Comparison of ENCODE assay signal across 9 mouse cellular contexts in genomic region chr1:84709406-84709805, GRCm38 (mm10). TPM values are rescaled to one million over a fixed set of nuclear protein-coding genes. Genes with fewer than 3 reads are reported as not detected.
DNase-seq lines count a peak whose midpoint lies in the region; ATAC-seq and TF ChIP-seq lines count a peak whose summit lies in the region.
"Had no signal": no experiment of that assay in that cellular context is flagged by ENCODE, and none has a peak within 500 bp of the region (broad histone marks: within the 10 kb centered on the region; RNA-seq: fewer than 3 reads in every experiment).

No protein-coding gene starts in this region.

- no peaks in the 10 kb centered on the region for H3K36me3 ChIP-seq in hindbrain, embryonic 10.5 days
- no peaks in the 10 kb centered on the region for H3K36me3 ChIP-seq in neural tube, embryonic 13.5 days

- peaks cover 6% of the 10 kb centered on the region; the same call in 1 of the 2 replicates for H3K4me1 ChIP-seq in hindbrain, embryonic 10.5 days (replicated peaks)
- H3K4me1 ChIP-seq in neural tube, embryonic 13.5 days (replicated peaks): peaks cover 9% of the 10 kb centered on the region; the same call in 1 of the 2 replicates

- peak overlapping the region; percentile 67 for H3K9ac ChIP-seq in neural tube, embryonic 13.5 days

- peak overlapping the region; percentile 55 for H3K4me2 ChIP-seq in neural tube, embryonic 13.5 days

- peak; percentile 76 for ATAC-seq in neural tube, embryonic 13.5 days (ENCODE audit: low read depth)
- ATAC-seq in activated CD4-positive, CD25-positive, alpha-beta regulatory T cell, adult 4 months: no peak

- H3K9me3 ChIP-seq in hindbrain, embryonic 10.5 days: no peaks in the 10 kb centered on the region
- H3K9me3 ChIP-seq in neural tube, embryonic 13.5 days: no peaks in the 10 kb centered on the region

- no peak overlapping the region; the same call in 1 of the 2 replicates for H3K4me3 ChIP-seq in layer of hippocampus, adult 2 months
- H3K4me3 ChIP-seq in hindbrain, embryonic 10.5 days: peak overlapping the region; percentile 41
- H3K4me3 ChIP-seq in neural tube, embryonic 13.5 days: peak overlapping the region; percentile 32

- peaks cover 5% of the 10 kb centered on the region; the same call in 1 of the 2 replicates for H3K27me3 ChIP-seq in hindbrain, embryonic 10.5 days (ENCODE audit: insufficient read depth, poor library complexity, severe bottlenecking)
- no peaks in the 10 kb centered on the region for H3K27me3 ChIP-seq in neural tube, embryonic 13.5 days

- H3K27ac ChIP-seq in layer of hippocampus, adult 2 months: peak overlapping the region; percentile 44; the same call in 1 of the 2 replicates
- H3K27ac ChIP-seq in hindbrain, embryonic 10.5 days: no peak overlapping the region
- peak overlapping the region; percentile 50 for H3K27ac ChIP-seq in neural tube, embryonic 13.5 days (replicated peaks)

- DNase-seq in layer of hippocampus, adult 2 months (ENCODE audit: low spot score in 2 of 2): no peak
- DNase-seq in layer of hippocampus, adult 9-10 months (ENCODE audit: low spot score): no peak
- peak; percentile 56 to 64 for DNase-seq in cerebellum, postnatal 10 days
- DNase-seq in hindbrain, embryonic 10.5 days (ENCODE audit: low spot score): no peak
- no peak for DNase-seq in gastrocnemius, postnatal 36 days
- DNase-seq in left cerebral cortex, postnatal 25 days (ENCODE audit: low spot score in 2 of 2): no peak
- DNase-seq: lung, adult 18-20 months had no signal

- intact Hi-C loops in gastrocnemius, postnatal 36 days (cut with DNase I): no loop called here
- intact Hi-C loops in left cerebral cortex, postnatal 25 days (cut with DNase I): no loop called here

- WGBS in hindbrain, embryonic 10.5 days: 30% methylated on average over 5 of the region's 5 CpGs
- 27% methylated on average over 5 of the region's 5 CpGs for WGBS in neural tube, embryonic 13.5 days

- TF ChIP-seq CTCF in layer of hippocampus, adult 2 months (conservative IDR thresholded peaks at IDR 0.05): no peak

RNA-seq across cellular contexts. Expression of gene Dner, which starts 13.4 kb away (rescaled TPM):
- 100 to 1,000 TPM; 112 to 113 TPM for total RNA-seq in layer of hippocampus, adult 2 months (2021)
- 8.2 and 37.3 TPM in 2 replicates for polyA plus RNA-seq in hindbrain, embryonic 10.5 days (2016; fragmentation: Nextera tagmentation; extraction: Ambion mirVana)
- 250 and 258 TPM in 2 replicates for polyA plus RNA-seq in neural tube, embryonic 13.5 days (2015; fragmentation: Nextera tagmentation; extraction: Ambion mirVana)
- not detected for total RNA-seq in gastrocnemius, postnatal 36 days (2021)
- polyA plus RNA-seq in activated CD4-positive, CD25-positive, alpha-beta regulatory T cell, adult 4 months (2017; shearing (Covaris generic)): not detected
- total RNA-seq in left cerebral cortex, postnatal 25 days (2021): 100 to 1,000 TPM; 149 to 162 TPM

Comparison
In these comparisons a context has a peak if more than half of its experiments do, and no peak if none do; other contexts are left out.
1. DNase-seq: peak in cerebellum, postnatal 10 days (2 of 2); none in layer of hippocampus, adult 2 months (0 of 2), layer of hippocampus, adult 9-10 months (single experiment), hindbrain, embryonic 10.5 days (single experiment), gastrocnemius, postnatal 36 days (0 of 2) and left cerebral cortex, postnatal 25 days (0 of 2).
2. RNA of gene Dner, which starts 13.4 kb away (total RNA-seq): 149 to 162 TPM in left cerebral cortex, postnatal 25 days and 112 to 113 TPM in layer of hippocampus, adult 2 months; not detected in gastrocnemius, postnatal 36 days; every median in the first group is over 100 times any median in the second.